16 mouse cellular contexts compared by ENCODE assay signal in genomic region chr11:49575054-49575453, GRCm38 (mm10). TPM values are rescaled to one million over a fixed set of nuclear protein-coding genes. Genes with fewer than 3 reads are reported as not detected.
DNase-seq lines count a peak whose midpoint lies in the region; ATAC-seq and TF ChIP-seq lines count a peak whose summit lies in the region.
"Not testable (repeated sequence)": the region's sequence is repeated elsewhere in the genome, so short reads cannot be mapped to it uniquely, and the experiment has no call there.
"Had no signal": no experiment of that assay in that cellular context is flagged by ENCODE, and none has a peak within 500 bp of the region (broad histone marks: within the 10 kb centered on the region; RNA-seq: fewer than 3 reads in every experiment).

No protein-coding gene starts in this region.

- not testable (repeated sequence) for H3K4me1 ChIP-seq in embryonic facial prominence, embryonic 14.5 days (ENCODE audit: control insufficient read depth, insufficient read depth, low read length); hindbrain, embryonic 11.5 days (replicated peaks; ENCODE audit: control insufficient read depth, insufficient read depth, low read length); limb, embryonic 14.5 days (ENCODE audit: control insufficient read depth, insufficient read depth, low read length)

- not testable (repeated sequence) for H3K9me3 ChIP-seq in embryonic facial prominence, embryonic 14.5 days (ENCODE audit: control insufficient read depth, low read length); hindbrain, embryonic 11.5 days (ENCODE audit: control insufficient read depth, low read length); limb, embryonic 14.5 days (ENCODE audit: control insufficient read depth, low read length)

- H3K4me2 ChIP-seq in embryonic facial prominence, embryonic 14.5 days (ENCODE audit: low read depth, low read length); hindbrain, embryonic 11.5 days (replicated peaks; ENCODE audit: low read depth, low read length); limb, embryonic 14.5 days (replicated peaks; ENCODE audit: low read depth, low read length, severe bottlenecking): not testable (repeated sequence)

- H3K27ac ChIP-seq in embryonic facial prominence, embryonic 14.5 days (replicated peaks; ENCODE audit: low read depth, low read length); hindbrain, embryonic 11.5 days (ENCODE audit: low read depth, low read length); limb, embryonic 14.5 days (replicated peaks; ENCODE audit: low read depth, low read length): not testable (repeated sequence)

- not testable (repeated sequence) for TF ChIP-seq POLR2A in limb, embryonic 14.5 days (IDR thresholded peaks at IDR 0.05; ENCODE audit: borderline replicate concordance, extremely low read depth, insufficient read depth, insufficient read length)

- H3K4me3 ChIP-seq in embryonic facial prominence, embryonic 14.5 days (ENCODE audit: low read depth, low read length); hindbrain, embryonic 11.5 days (ENCODE audit: low read depth, low read length); limb, embryonic 14.5 days (replicated peaks; ENCODE audit: low read length): not testable (repeated sequence)

- H3K36me3 ChIP-seq in embryonic facial prominence, embryonic 14.5 days (ENCODE audit: control insufficient read depth, insufficient read depth, low read length); hindbrain, embryonic 11.5 days (ENCODE audit: control insufficient read depth, insufficient read depth, low read length); limb, embryonic 14.5 days (ENCODE audit: control insufficient read depth, insufficient read depth, low read length): not testable (repeated sequence)

- WGBS in embryonic facial prominence, embryonic 14.5 days, result 32% methylated on average over 2 of the region's 2 CpGs
- WGBS in hindbrain, embryonic 11.5 days, result 46% methylated on average over 2 of the region's 2 CpGs
- 43% methylated on average over 2 of the region's 2 CpGs for WGBS in limb, embryonic 14.5 days

- ATAC-seq in embryonic facial prominence, embryonic 14.5 days (ENCODE audit: low read depth); hindbrain, embryonic 11.5 days (ENCODE audit: low FRiP score); limb, embryonic 14.5 days (ENCODE audit: low FRiP score, low read depth): not testable (repeated sequence)

- H3K9ac ChIP-seq in embryonic facial prominence, embryonic 14.5 days (ENCODE audit: low read depth, low read length); hindbrain, embryonic 11.5 days (ENCODE audit: low read depth, low read length); limb, embryonic 14.5 days (ENCODE audit: low read depth, low read length, severe bottlenecking): not testable (repeated sequence)

- not testable (repeated sequence) for H3K27me3 ChIP-seq in embryonic facial prominence, embryonic 14.5 days (replicated peaks; ENCODE audit: control insufficient read depth, insufficient read depth, low read length); hindbrain, embryonic 11.5 days (ENCODE audit: control insufficient read depth, insufficient read depth, low read length); limb, embryonic 14.5 days (ENCODE audit: control insufficient read depth, insufficient read depth, low read length)

- peak; percentile 35 for DNase-seq in CD4-positive, CD25-positive, alpha-beta regulatory T cell, adult 2 months (ENCODE audit: low read depth, low spot score)
- peak; percentile 53 for DNase-seq in NIH3T3 (ENCODE audit: low read depth)
- peak; percentile 10 for DNase-seq in c-Kit-positive CD71-negative TER-119-negative erythroid progenitor cells, embryonic 14.5 days (ENCODE audit: low read depth)
- DNase-seq in embryonic facial prominence, embryonic 14.5 days (ENCODE audit: low spot score), result peak; percentile 7
- peak; percentile 21 for DNase-seq in hindbrain, embryonic 11.5 days (ENCODE audit: low spot score)
- peak; percentile 22 for DNase-seq in limb, embryonic 14.5 days (ENCODE audit: low spot score)
- DNase-seq in naive thymus-derived CD4-positive, alpha-beta T cell, adult 2 months (ENCODE audit: low read depth), result peak; percentile 31

RNA-seq across cellular contexts. Expression of gene Olfr1380, which starts 18.4 kb away (rescaled TPM):
- not detected in 2 replicates for polyA plus RNA-seq in embryonic facial prominence, embryonic 14.5 days (2014; fragmentation: Nextera tagmentation; extraction: Ambion mirVana)
- polyA plus RNA-seq in hindbrain, embryonic 11.5 days (2014; fragmentation: Nextera tagmentation; extraction: Ambion mirVana), result not detected in 2 replicates
- not detected in 2 replicates for polyA plus RNA-seq in limb, embryonic 14.5 days (2012; rRNA removed)
- not detected in 2 replicates for polyA plus RNA-seq in limb, embryonic 14.5 days (2014; fragmentation: Nextera tagmentation; extraction: Ambion mirVana)
- polyA plus RNA-seq: erythroblast, embryonic 14.5 days; forebrain, embryonic 15.5 days; heart, embryonic 14.5 days; inflammation-experienced regulatory T-cells, adult 6 months; kidney, embryonic 14.5 days; large intestine, adult 2 months; macrophage; midbrain, embryonic 12.5 days; myocyte had no signal

RNA-seq across cellular contexts. Expression of gene Olfr1381, which starts 31.8 kb away (rescaled TPM):
- polyA plus RNA-seq in embryonic facial prominence, embryonic 14.5 days (2014; fragmentation: Nextera tagmentation; extraction: Ambion mirVana), result not detected in 2 replicates
- not detected in 2 replicates for polyA plus RNA-seq in hindbrain, embryonic 11.5 days (2014; fragmentation: Nextera tagmentation; extraction: Ambion mirVana)
- polyA plus RNA-seq in limb, embryonic 14.5 days (2012; rRNA removed), result not detected in 2 replicates
- polyA plus RNA-seq in limb, embryonic 14.5 days (2014; fragmentation: Nextera tagmentation; extraction: Ambion mirVana), result not detected in 2 replicates
- polyA plus RNA-seq: erythroblast, embryonic 14.5 days; forebrain, embryonic 15.5 days; heart, embryonic 14.5 days; inflammation-experienced regulatory T-cells, adult 6 months; kidney, embryonic 14.5 days; large intestine, adult 2 months; macrophage; midbrain, embryonic 12.5 days; myocyte had no signal

RNA-seq across cellular contexts. Expression of gene Flt4, which starts 34.0 kb away (rescaled TPM):
- 7.2 and 7.5 TPM in 2 replicates for polyA plus RNA-seq in embryonic facial prominence, embryonic 14.5 days (2014; fragmentation: Nextera tagmentation; extraction: Ambion mirVana)
- polyA plus RNA-seq in hindbrain, embryonic 11.5 days (2014; fragmentation: Nextera tagmentation; extraction: Ambion mirVana), result 3.0 and 3.1 TPM in 2 replicates
- 7.1 and 8.6 TPM in 2 replicates for polyA plus RNA-seq in limb, embryonic 14.5 days (2012; rRNA removed)
- polyA plus RNA-seq in limb, embryonic 14.5 days (2014; fragmentation: Nextera tagmentation; extraction: Ambion mirVana), result 6.8 and 7.3 TPM in 2 replicates
- polyA plus RNA-seq: inflammation-experienced regulatory T-cells, adult 6 months had no signal

RNA-seq across cellular contexts. Expression of gene Olfr1382, which starts 47.0 kb away (rescaled TPM):
- not detected in 2 replicates for polyA plus RNA-seq in embryonic facial prominence, embryonic 14.5 days (2014; fragmentation: Nextera tagmentation; extraction: Ambion mirVana)
- polyA plus RNA-seq in hindbrain, embryonic 11.5 days (2014; fragmentation: Nextera tagmentation; extraction: Ambion mirVana), result not detected in 2 replicates
- not detected in 2 replicates for polyA plus RNA-seq in limb, embryonic 14.5 days (2012; rRNA removed)
- not detected in 2 replicates for polyA plus RNA-seq in limb, embryonic 14.5 days (2014; fragmentation: Nextera tagmentation; extraction: Ambion mirVana)
- polyA plus RNA-seq: erythroblast, embryonic 14.5 days; forebrain, embryonic 15.5 days; heart, embryonic 14.5 days; inflammation-experienced regulatory T-cells, adult 6 months; kidney, embryonic 14.5 days; large intestine, adult 2 months; macrophage; midbrain, embryonic 12.5 days; myocyte had no signal

RNA-seq across cellular contexts. Expression of gene Olfr1383, which starts 55.6 kb away (rescaled TPM):
- polyA plus RNA-seq in embryonic facial prominence, embryonic 14.5 days (2014; fragmentation: Nextera tagmentation; extraction: Ambion mirVana), result not detected in 2 replicates
- polyA plus RNA-seq in hindbrain, embryonic 11.5 days (2014; fragmentation: Nextera tagmentation; extraction: Ambion mirVana), result not detected in 2 replicates
- polyA plus RNA-seq in limb, embryonic 14.5 days (2012; rRNA removed), result not detected in 2 replicates
- polyA plus RNA-seq in limb, embryonic 14.5 days (2014; fragmentation: Nextera tagmentation; extraction: Ambion mirVana), result not detected in 2 replicates
- polyA plus RNA-seq: erythroblast, embryonic 14.5 days; forebrain, embryonic 15.5 days; heart, embryonic 14.5 days; inflammation-experienced regulatory T-cells, adult 6 months; kidney, embryonic 14.5 days; large intestine, adult 2 months; macrophage; midbrain, embryonic 12.5 days; myocyte had no signal
